Mouse (Mus musculus): ENCODE data around the gene Pisd. TPM values are rescaled to one million over a fixed set of nuclear protein-coding genes. Genes with fewer than 3 reads are reported as not detected.
"Not testable (repeated sequence)": the region's sequence is repeated elsewhere in the genome, so short reads cannot be mapped to it uniquely, and the experiment has no call there.

Gene Pisd
- polyA plus RNA-seq, 1 experiment = 222 TPM

- H3K27me3 ChIP-seq (ENCODE audit: control insufficient read depth, insufficient read depth, low read length) = no peaks in the 10 kb centered on the region
- TF ChIP-seq CTCF (IDR thresholded peaks at IDR 0.05; ENCODE audit: extremely low read depth, insufficient read length, insufficient replicate concordance, low read depth, low read length) = no peak
- TF ChIP-seq POLR2A (IDR thresholded peaks at IDR 0.05; ENCODE audit: low read depth, low read length) = peak; percentile 87
- H3K27ac ChIP-seq (ENCODE audit: insufficient read depth, low read depth, low read length) = peak overlapping the region; percentile 93
- H3K36me3 ChIP-seq (ENCODE audit: control insufficient read depth, insufficient read depth, low read length) = peaks cover 1% of the 10 kb centered on the region; the same call in 1 of the 2 replicates
- peak overlapping the region; percentile 70 for H3K4me3 ChIP-seq (ENCODE audit: low read depth, low read length)
- 5% methylated on average over 9 of the region's 10 CpGs for WGBS
- peaks cover 40% of the 10 kb centered on the region for H3K4me1 ChIP-seq (ENCODE audit: control insufficient read depth, insufficient read depth, insufficient read length, low read length)
Measured at GRCm38 (mm10) chr5:32745705-32746655, 39.5 kb downstream of the Pisd start.

GRCm38 (mm10) chr5:32742149-32742548, 43.3 kb downstream of the Pisd start:
- 28% methylated on average over 9 of the region's 9 CpGs for WGBS

GRCm38 (mm10) chr5:32741377-32741776, 44.1 kb downstream of the Pisd start:
- peaks cover 16% of the 10 kb centered on the region for H3K36me3 ChIP-seq (ENCODE audit: control insufficient read depth, insufficient read depth, low read length)
- H3K4me3 ChIP-seq (ENCODE audit: low read depth, low read length); H3K27me3 ChIP-seq (ENCODE audit: control insufficient read depth, insufficient read depth, low read length); H3K27ac ChIP-seq (ENCODE audit: insufficient read depth, low read depth, low read length): not testable (repeated sequence)
- peaks cover 71% of the 10 kb centered on the region for H3K4me1 ChIP-seq (ENCODE audit: control insufficient read depth, insufficient read depth, insufficient read length, low read length)
- WGBS = 55% methylated on average over 4 of the region's 4 CpGs

More at GRCm38 (mm10) chr5:32742149-32742548, 43.3 kb downstream of the Pisd start:
- Histone ChIP-seq H3K27ac (ENCODE audit: insufficient read depth, low read depth, low read length) (peak overlapping the region; percentile 8), H3K36me3 (ENCODE audit: control insufficient read depth, insufficient read depth, low read length) (peaks cover 10% of the 10 kb centered on the region), H3K27me3 (ENCODE audit: control insufficient read depth, insufficient read depth, low read length) (no peaks in the 10 kb centered on the region), H3K4me1 (ENCODE audit: control insufficient read depth, insufficient read depth, insufficient read length, low read length) (peaks cover 66% of the 10 kb centered on the region), H3K4me3 (ENCODE audit: low read depth, low read length) (no peak overlapping the region)
- TF ChIP-seq POLR2A (IDR thresholded peaks at IDR 0.05; ENCODE audit: low read depth, low read length) (no peak), CTCF (IDR thresholded peaks at IDR 0.05; ENCODE audit: extremely low read depth, insufficient read length, insufficient replicate concordance, low read depth, low read length) (peak; percentile 40; the same call in 1 of the 2 replicates)

- not testable (repeated sequence) for H3K27me3 ChIP-seq (ENCODE audit: control insufficient read depth, insufficient read depth, low read length); H3K4me3 ChIP-seq (ENCODE audit: low read depth, low read length)
- peak overlapping the region; percentile 31; the same call in 1 of the 2 replicates for H3K27ac ChIP-seq (ENCODE audit: insufficient read depth, low read depth, low read length)
- H3K36me3 ChIP-seq (ENCODE audit: control insufficient read depth, insufficient read depth, low read length) = peaks cover 18% of the 10 kb centered on the region
- 35% methylated on average over 8 of the region's 8 CpGs for WGBS
- H3K4me1 ChIP-seq (ENCODE audit: control insufficient read depth, insufficient read depth, insufficient read length, low read length) = peaks cover 75% of the 10 kb centered on the region
Measured at GRCm38 (mm10) chr5:32740850-32741249, 44.6 kb downstream of the Pisd start.

- WGBS = 50% methylated on average over 3 of the region's 3 CpGs
- peak overlapping the region; percentile 31; the same call in 1 of the 2 replicates for H3K27ac ChIP-seq (ENCODE audit: insufficient read depth, low read depth, low read length)
Measured at GRCm38 (mm10) chr5:32740138-32740537, 45.3 kb downstream of the Pisd start.

GRCm38 (mm10) chr5:32736770-32737169, 48.7 kb downstream of the Pisd start:
- Histone ChIP-seq H3K36me3 (ENCODE audit: control insufficient read depth, insufficient read depth, low read length) (peaks cover 34% of the 10 kb centered on the region), H3K4me1 (ENCODE audit: control insufficient read depth, insufficient read depth, insufficient read length, low read length) (peaks cover 51% of the 10 kb centered on the region), H3K4me3 (ENCODE audit: low read depth, low read length) (0 out of 2 replicates have a peak overlapping the region, but pooled peaks have one; percentile 8), H3K27ac (ENCODE audit: insufficient read depth, low read depth, low read length) (peak overlapping the region; percentile 96)
- H3K27me3 ChIP-seq (ENCODE audit: control insufficient read depth, insufficient read depth, low read length) = not testable (repeated sequence)
- WGBS = 62% methylated on average over 3 of the region's 3 CpGs

More at GRCm38 (mm10) chr5:32740138-32740537, 45.3 kb downstream of the Pisd start:
- Histone ChIP-seq H3K27me3 (ENCODE audit: control insufficient read depth, insufficient read depth, low read length) (no peaks in the 10 kb centered on the region), H3K36me3 (ENCODE audit: control insufficient read depth, insufficient read depth, low read length) (peaks cover 22% of the 10 kb centered on the region), H3K4me1 (ENCODE audit: control insufficient read depth, insufficient read depth, insufficient read length, low read length) (peaks cover 77% of the 10 kb centered on the region), H3K4me3 (ENCODE audit: low read depth, low read length) (no peak overlapping the region)
- TF ChIP-seq POLR2A (IDR thresholded peaks at IDR 0.05; ENCODE audit: low read depth, low read length) (no peak), CTCF (IDR thresholded peaks at IDR 0.05; ENCODE audit: extremely low read depth, insufficient read length, insufficient replicate concordance, low read depth, low read length) (no peak)

- Histone ChIP-seq H3K4me3 (ENCODE audit: low read depth, low read length) (no peak overlapping the region), H3K27ac (ENCODE audit: insufficient read depth, low read depth, low read length) (peak overlapping the region; percentile 96), H3K27me3 (ENCODE audit: control insufficient read depth, insufficient read depth, low read length) (no peaks in the 10 kb centered on the region), H3K4me1 (ENCODE audit: control insufficient read depth, insufficient read depth, insufficient read length, low read length) (peaks cover 48% of the 10 kb centered on the region), H3K36me3 (ENCODE audit: control insufficient read depth, insufficient read depth, low read length) (peaks cover 34% of the 10 kb centered on the region)
- no peak for TF ChIP-seq CTCF (IDR thresholded peaks at IDR 0.05; ENCODE audit: extremely low read depth, insufficient read length, insufficient replicate concordance, low read depth, low read length)
- TF ChIP-seq POLR2A (IDR thresholded peaks at IDR 0.05; ENCODE audit: low read depth, low read length) = no peak
- WGBS = 32% methylated on average over 6 of the region's 6 CpGs
Measured at GRCm38 (mm10) chr5:32735779-32736178, 49.7 kb downstream of the Pisd start.

GRCm38 (mm10) chr5:32733892-32734291, 51.6 kb downstream of the Pisd start:
- H3K27me3 ChIP-seq (ENCODE audit: control insufficient read depth, insufficient read depth, low read length); H3K4me3 ChIP-seq (ENCODE audit: low read depth, low read length); H3K27ac ChIP-seq (ENCODE audit: insufficient read depth, low read depth, low read length): not testable (repeated sequence)
- peaks cover 34% of the 10 kb centered on the region for H3K36me3 ChIP-seq (ENCODE audit: control insufficient read depth, insufficient read depth, low read length)
- peaks cover 33% of the 10 kb centered on the region for H3K4me1 ChIP-seq (ENCODE audit: control insufficient read depth, insufficient read depth, insufficient read length, low read length)
- 96% methylated on average over 6 of the region's 6 CpGs for WGBS
